Mouse (Mus musculus) intestine, embryonic 14.5 days (tissue): ENCODE data around the gene Edc4. TPM values are rescaled to one million over a fixed set of nuclear protein-coding genes. Genes with fewer than 3 reads are reported as not detected.

Experiments used
- ATAC-seq: fragments of 200-750 bp; cut with Nextera tagmentation; replicated peaks from 2 replicates; pipeline ENCODE4 v1.8.0; 2017; ENCODE audit warnings: low read depth, moderate number of reproducible peaks, moderate TSS enrichment, moderate library complexity; ENCODE audit not compliant: low FRiP score, low TSS enrichment
- DNase-seq: peaks from one replicate; pipeline ENCODE4 v3.0.0-alpha.2; 2018; ENCODE audit warnings: low spot score
- H3K27ac ChIP-seq: fragments of 300-500 bp; sonication (generic); 2 replicates; pipeline ENCODE4 v1.5.1; 2014; ENCODE audit warnings: low read depth, mild to moderate bottlenecking, control low read depth
- H3K27me3 ChIP-seq: fragments of 300-500 bp; sonication (generic); replicated peaks from 2 replicates; pipeline ENCODE4 v1.6.1; 2014; ENCODE audit warnings: low read length, control low read depth; ENCODE audit not compliant: control insufficient read depth, insufficient read depth
- H3K36me3 ChIP-seq: fragments of 300-500 bp; sonication (generic); 2 replicates; pipeline ENCODE4 v1.6.1; 2014; ENCODE audit warnings: low read length, control low read depth; ENCODE audit not compliant: control insufficient read depth, insufficient read depth
- H3K4me1 ChIP-seq: fragments of 300-500 bp; sonication (generic); replicated peaks from 2 replicates; pipeline ENCODE4 v1.6.1; 2014; ENCODE audit warnings: low read length, control low read depth, mixed read lengths; ENCODE audit not compliant: control insufficient read depth, insufficient read depth
- H3K4me2 ChIP-seq: fragments of 300-500 bp; sonication (generic); 2 replicates; pipeline ENCODE4 v1.6.1; 2014; ENCODE audit warnings: low read length
- H3K4me3 ChIP-seq: fragments of 300-500 bp; sonication (generic); 2 replicates; pipeline ENCODE4 v1.5.1; 2014; ENCODE audit warnings: low read depth, low read length, control low read depth, mixed read lengths
- H3K9ac ChIP-seq: fragments of 300-500 bp; sonication (generic); 2 replicates; pipeline ENCODE4 v1.6.1; 2014; ENCODE audit warnings: mild to moderate bottlenecking, low read length
- H3K9me3 ChIP-seq: fragments of 300-500 bp; sonication (generic); 2 replicates; pipeline ENCODE4 v1.6.1; 2016; ENCODE audit warnings: low read length, control low read depth; ENCODE audit not compliant: control insufficient read depth
- WGBS: fragments of 180-500 bp; shearing (Covaris S2); extraction: QIAGEN DNeasy Blood & Tissue Kit; methylation state at CpG from one replicate; pipeline ENCODE4 v1.1.7; 2014; 5-methylcytosine and 5-hydroxymethylcytosine counted together
- polyA plus RNA-seq: library from polyadenylated mRNA; unstranded; fragments of >200 nt; fragmentation: Nextera tagmentation; extraction: Ambion mirVana; gene quantifications from 2 replicates; pipeline ENCODE4 v1.2.1, GENCODE M21; 2014

Gene Edc4
- polyA plus RNA-seq, 1 experiment from 2014 or later, result 37.0 TPM

GRCm38 (mm10) chr8:105852146-105852729 is 28.4 kb upstream of the Edc4 start:
- Histone ChIP-seq H3K4me2 (peak overlapping the region; percentile 75; the same call in 1 of the 2 replicates), H3K9ac (no peak overlapping the region), H3K27ac (no peak overlapping the region), H3K9me3 (no peaks in the 10 kb centered on the region), H3K36me3 (peaks cover 24% of the 10 kb centered on the region), H3K4me1 (peaks cover 16% of the 10 kb centered on the region), H3K27me3 (no peaks in the 10 kb centered on the region), H3K4me3 (0 out of 2 replicates have a peak overlapping the region, but pooled peaks have one; percentile 92)
- 80% methylated on average over 12 of the region's 12 CpGs for whole genome bisulfite sequencing
- DNase-seq (peak; percentile 55), ATAC-seq (no peak)

- WGBS, result 90% methylated on average over 3 of the region's 3 CpGs
- Histone ChIP-seq H3K4me1 (peaks cover 24% of the 10 kb centered on the region), H3K27ac (no peak within 1 kb of the TSS), H3K27me3 (no peaks in the 10 kb centered on the region), H3K9me3 (no peaks in the 10 kb centered on the region), H3K9ac (no peak within 1 kb of the TSS), H3K4me2 (peak within 1 kb of the TSS; percentile 75; the same call in 1 of the 2 replicates), H3K4me3 (no peak within 1 kb of the TSS), H3K36me3 (peaks cover 22% of the 10 kb centered on the region)
- no peak for ATAC-seq
- DNase-seq, result no peak
These were observed 27.5 kb upstream of the Edc4 start, which contains the start of gene Cenpt for GRCm38 (mm10) chr8:105853178-105853577. Cenpt (minus strand) TSS chr8:105853278.

- H3K4me1 ChIP-seq, result peaks cover 24% of the 10 kb centered on the region
- H3K9me3 ChIP-seq, result no peaks in the 10 kb centered on the region
- DNase-seq (no peak), ATAC-seq (no peak)
- peak overlapping the region; percentile 77 for H3K4me3 ChIP-seq
- no peaks in the 10 kb centered on the region for H3K27me3 ChIP-seq
- H3K9ac ChIP-seq, result no peak overlapping the region; the same call in 1 of the 2 replicates
- H3K4me2 ChIP-seq, result peak overlapping the region; percentile 84
- 23% methylated on average over 8 of the region's 8 CpGs for WGBS
- H3K36me3 ChIP-seq, result peaks cover 16% of the 10 kb centered on the region; the same call in 1 of the 2 replicates
- H3K27ac ChIP-seq, result no peak overlapping the region
These were observed 26.4 kb upstream of the Edc4 start for GRCm38 (mm10) chr8:105854303-105854702.

GRCm38 (mm10) chr8:105854715-105855216 is 25.9 kb upstream of the Edc4 start, which contains the start of gene Thap11:
Thap11 (plus strand) TSS chr8:105855132.
- Histone ChIP-seq H3K4me1 (peaks cover 29% of the 10 kb centered on the region), H3K4me2 (peak within 1 kb of the TSS; percentile 84), H3K36me3 (peaks cover 12% of the 10 kb centered on the region; the same call in 1 of the 2 replicates), H3K9ac (peak within 1 kb of the TSS; percentile 68), H3K27me3 (no peaks in the 10 kb centered on the region), H3K9me3 (no peaks in the 10 kb centered on the region), H3K4me3 (peak within 1 kb of the TSS; percentile 77), H3K27ac (peak within 1 kb of the TSS; percentile 77)
- peak; percentile 93 for ATAC-seq
- DNase-seq, result peak; percentile 98
- WGBS, result under 1% methylated on average over 43 of the region's 43 CpGs

- no peaks in the 10 kb centered on the region for H3K9me3 ChIP-seq
- H3K36me3 ChIP-seq, result peaks cover 10% of the 10 kb centered on the region; the same call in 1 of the 2 replicates
- H3K4me1 ChIP-seq, result peaks cover 30% of the 10 kb centered on the region
- no peaks in the 10 kb centered on the region for H3K27me3 ChIP-seq
- peak overlapping the region; percentile 77 for H3K27ac ChIP-seq
- ATAC-seq (peak; percentile 9), DNase-seq (peak; percentile 82)
- WGBS, result under 1% methylated on average over 71 of the region's 71 CpGs
- H3K4me2 ChIP-seq, result peak overlapping the region; percentile 84
- peak overlapping the region; percentile 77 for H3K4me3 ChIP-seq
- H3K9ac ChIP-seq, result peak overlapping the region; percentile 68
These were observed 25.2 kb upstream of the Edc4 start for GRCm38 (mm10) chr8:105855248-105856167.

GRCm38 (mm10) chr8:105856168-105856835 is 24.4 kb upstream of the Edc4 start:
- H3K27ac ChIP-seq, result 0 out of 2 replicates have a peak overlapping the region, but pooled peaks have one; percentile 77
- no peaks in the 10 kb centered on the region for H3K9me3 ChIP-seq
- peak overlapping the region; percentile 77 for H3K4me3 ChIP-seq
- H3K4me1 ChIP-seq, result peaks cover 26% of the 10 kb centered on the region
- 17% methylated on average over 15 of the region's 15 CpGs for WGBS
- H3K4me2 ChIP-seq, result peak overlapping the region; percentile 84
- DNase-seq (no peak), ATAC-seq (no peak)
- H3K27me3 ChIP-seq, result no peaks in the 10 kb centered on the region
- peak overlapping the region; percentile 68 for H3K9ac ChIP-seq
- peaks cover 10% of the 10 kb centered on the region; the same call in 1 of the 2 replicates for H3K36me3 ChIP-seq

GRCm38 (mm10) chr8:105858495-105858894 is 22.2 kb upstream of the Edc4 start:
- no peaks in the 10 kb centered on the region for H3K9me3 ChIP-seq
- H3K4me2 ChIP-seq, result no peak overlapping the region
- H3K4me3 ChIP-seq, result no peak overlapping the region
- no peak overlapping the region for H3K27ac ChIP-seq
- no peaks in the 10 kb centered on the region for H3K27me3 ChIP-seq
- no peak for ATAC-seq
- no peak overlapping the region for H3K9ac ChIP-seq
- H3K36me3 ChIP-seq, result peaks cover 13% of the 10 kb centered on the region; the same call in 1 of the 2 replicates
- 84% methylated on average over 5 of the region's 5 CpGs for WGBS
- peaks cover 35% of the 10 kb centered on the region for H3K4me1 ChIP-seq
- DNase-seq, result no peak

GRCm38 (mm10) chr8:105859314-105859713 is 21.4 kb upstream of the Edc4 start:
- peak overlapping the region; percentile 51 for H3K4me2 ChIP-seq
- peaks cover 35% of the 10 kb centered on the region for H3K4me1 ChIP-seq
- 0 out of 2 replicates have a peak overlapping the region, but pooled peaks have one; percentile 72 for H3K4me3 ChIP-seq
- H3K36me3 ChIP-seq, result peaks cover 17% of the 10 kb centered on the region; the same call in 1 of the 2 replicates
- peak overlapping the region; percentile 83; the same call in 1 of the 2 replicates for H3K27ac ChIP-seq
- ATAC-seq, result no peak
- H3K9ac ChIP-seq, result 0 out of 2 replicates have a peak overlapping the region, but pooled peaks have one; percentile 45
- H3K27me3 ChIP-seq, result no peaks in the 10 kb centered on the region
- DNase-seq, result no peak
- H3K9me3 ChIP-seq, result no peaks in the 10 kb centered on the region
- WGBS, result 60% methylated on average over 5 of the region's 5 CpGs
